Mouse (Mus musculus) heart, postnatal 0 days (tissue): ENCODE results near the gene Plcb1. TPM values are rescaled to one million over a fixed set of nuclear protein-coding genes. Genes with fewer than 3 reads are reported as not detected.

Experiments
- ATAC-seq: fragments of 200-750 bp; cut with Nextera tagmentation; 2 replicates; pipeline ENCODE4 v1.8.0; 2017; ENCODE audit warnings: low read depth, moderate number of reproducible peaks, moderate library complexity; ENCODE audit not compliant: insufficient read depth
- DNase-seq: peaks from one replicate; pipeline ENCODE4 v3.0.0-alpha.2; 2016; ENCODE audit warnings: low spot score
- H3K27ac ChIP-seq: fragments of 300-500 bp; sonication (generic); 2 replicates; pipeline ENCODE4 v1.5.1; 2014; ENCODE audit warnings: low read depth, mild to moderate bottlenecking
- H3K27me3 ChIP-seq: fragments of 300-500 bp; sonication (generic); 2 replicates; pipeline ENCODE4 v1.6.1; 2014; ENCODE audit warnings: low read length, mixed read lengths; ENCODE audit not compliant: control insufficient read depth, insufficient read depth
- H3K36me3 ChIP-seq: fragments of 300-500 bp; sonication (generic); replicated peaks from 2 replicates; pipeline ENCODE4 v1.6.1; 2014; ENCODE audit warnings: low read length, mixed read lengths; ENCODE audit not compliant: control insufficient read depth, insufficient read depth
- H3K4me1 ChIP-seq: fragments of 300-500 bp; sonication (generic); 2 replicates; pipeline ENCODE4 v1.6.1; 2014; ENCODE audit warnings: antibody characterized with exemption; ENCODE audit not compliant: control insufficient read depth, insufficient read depth
- H3K4me2 ChIP-seq: fragments of 300-500 bp; sonication (generic); 2 replicates; pipeline ENCODE4 v1.6.1; 2014; ENCODE audit warnings: low read depth, mild to moderate bottlenecking, low read length, moderate library complexity
- H3K4me3 ChIP-seq: fragments of 300-500 bp; sonication (generic); 2 replicates; pipeline ENCODE4 v1.5.1; 2014; ENCODE audit warnings: low read depth, low read length
- H3K9ac ChIP-seq: fragments of 300-500 bp; sonication (generic); replicated peaks from 2 replicates; pipeline ENCODE4 v1.6.1; 2014; ENCODE audit warnings: low read depth, low read length, mixed read lengths
- H3K9me3 ChIP-seq: fragments of 300-500 bp; sonication (generic); replicated peaks from 2 replicates; pipeline ENCODE4 v1.6.1; 2016; ENCODE audit warnings: low read length; ENCODE audit not compliant: control insufficient read depth
- CTCF ChIP-seq: IDR thresholded peaks from 2 replicates; pipeline ENCODE4 v1.5.1; 2016; ENCODE audit warnings: antibody characterized with exemption, control low read depth, low read depth
- EP300 ChIP-seq: IDR thresholded peaks from 2 replicates; pipeline ENCODE4 v1.6.1; 2016; ENCODE audit warnings: antibody characterized with exemption, low read depth
- WGBS: fragments of 180-500 bp; shearing (Covaris S2); extraction: QIAGEN DNeasy Blood & Tissue Kit; methylation state at CpG from one replicate; pipeline ENCODE4 v1.1.7; 2014; 5-methylcytosine and 5-hydroxymethylcytosine counted together
- polyA plus RNA-seq: library from polyadenylated mRNA; unstranded; fragments of >200 nt; fragmentation: Nextera tagmentation; extraction: Ambion mirVana; gene quantifications from 2 replicates; pipeline ENCODE4 v1.2.1, GENCODE M21; 2015
- total RNA-seq: library from RNA; depleted of rRNA; stranded (reverse); fragments of >200 nt; gene quantifications from 2 replicates; pipeline ENCODE4 v1.2.3, GENCODE M21; 2014; ENCODE audit warnings: low replicate concordance; rRNA removed

Gene Plcb1
- total RNA-seq (3.5 and 11.8 TPM in 2 replicates), polyA plus RNA-seq (3.4 and 3.5 TPM in 2 replicates)

GRCm38 (mm10) chr2:134785970-134786855 is at the start of gene Plcb1:
Gene Plcb1 (plus strand): TSS chr2:134786067.
- TF ChIP-seq CTCF = peak; percentile 92
- no peak for TF ChIP-seq EP300
- under 1% methylated on average over 86 of the region's 88 CpGs for WGBS
- Histone ChIP-seq H3K36me3 (no peaks in the 10 kb centered on the region), H3K27me3 (peaks cover 13% of the 10 kb centered on the region), H3K4me1 (no peaks in the 10 kb centered on the region), H3K4me3 (peak within 1 kb of the TSS; percentile 65), H3K9me3 (no peaks in the 10 kb centered on the region), H3K9ac (peak within 1 kb of the TSS; percentile 56), H3K4me2 (peak within 1 kb of the TSS; percentile 75), H3K27ac (no peak within 1 kb of the TSS)
- DNase-seq = peak; percentile 74
- ATAC-seq = peak; percentile 94

- Histone ChIP-seq H3K36me3 (no peaks in the 10 kb centered on the region), H3K9ac (no peak overlapping the region), H3K4me2 (no peak overlapping the region), H3K9me3 (no peaks in the 10 kb centered on the region), H3K4me3 (no peak overlapping the region), H3K4me1 (no peaks in the 10 kb centered on the region), H3K27me3 (no peaks in the 10 kb centered on the region), H3K27ac (no peak overlapping the region)
- DNase-seq (no peak), ATAC-seq (no peak)
- no peak for TF ChIP-seq EP300
- TF ChIP-seq CTCF = no peak
Observed at GRCm38 (mm10) chr2:134755537-134755936, 30.3 kb upstream of the Plcb1 start.

GRCm38 (mm10) chr2:134756086-134756485 is 29.8 kb upstream of the Plcb1 start:
- no peaks in the 10 kb centered on the region for H3K9me3 ChIP-seq
- no peak for DNase-seq
- no peak for TF ChIP-seq EP300
- no peak for TF ChIP-seq CTCF
- H3K4me1 ChIP-seq = no peaks in the 10 kb centered on the region
- ATAC-seq = no peak
- WGBS = 37% methylated on average over 1 of the region's 1 CpGs
- no peak overlapping the region for H3K27ac ChIP-seq
- no peak overlapping the region for H3K4me2 ChIP-seq
- H3K36me3 ChIP-seq = no peaks in the 10 kb centered on the region
- H3K4me3 ChIP-seq = no peak overlapping the region
- H3K27me3 ChIP-seq = no peaks in the 10 kb centered on the region
- H3K9ac ChIP-seq = no peak overlapping the region

DNA sequence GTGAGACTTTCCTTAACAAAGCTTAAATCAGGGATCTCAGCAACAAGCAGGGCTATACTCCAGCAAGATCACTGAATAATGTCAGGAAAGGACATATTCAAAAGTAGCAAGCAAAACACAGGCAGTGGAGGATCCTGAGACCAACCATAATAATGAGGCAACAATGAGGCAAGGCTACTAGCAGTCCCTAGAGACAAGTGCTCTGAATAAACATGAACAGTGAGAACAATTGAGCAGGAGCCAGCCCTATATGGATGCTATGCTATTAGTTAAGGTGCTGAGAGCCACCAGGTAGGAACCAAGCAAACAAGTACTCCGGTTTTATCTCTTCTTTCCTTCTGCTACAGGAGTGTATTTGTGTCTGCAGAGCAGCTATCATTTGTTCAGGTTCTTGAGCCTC is 24.8 kb upstream of the Plcb1 start:
- H3K4me3 ChIP-seq = no peak overlapping the region
- H3K9ac ChIP-seq = no peak overlapping the region
- DNase-seq = no peak
- no peak overlapping the region for H3K27ac ChIP-seq
- H3K4me1 ChIP-seq = no peaks in the 10 kb centered on the region
- no peak overlapping the region for H3K4me2 ChIP-seq
- 62% methylated on average over 1 of the region's 1 CpGs for WGBS
- no peaks in the 10 kb centered on the region for H3K9me3 ChIP-seq
- no peaks in the 10 kb centered on the region for H3K36me3 ChIP-seq
- no peak for ATAC-seq
- no peak for TF ChIP-seq EP300
- TF ChIP-seq CTCF = no peak
- H3K27me3 ChIP-seq = no peaks in the 10 kb centered on the region

DNA sequence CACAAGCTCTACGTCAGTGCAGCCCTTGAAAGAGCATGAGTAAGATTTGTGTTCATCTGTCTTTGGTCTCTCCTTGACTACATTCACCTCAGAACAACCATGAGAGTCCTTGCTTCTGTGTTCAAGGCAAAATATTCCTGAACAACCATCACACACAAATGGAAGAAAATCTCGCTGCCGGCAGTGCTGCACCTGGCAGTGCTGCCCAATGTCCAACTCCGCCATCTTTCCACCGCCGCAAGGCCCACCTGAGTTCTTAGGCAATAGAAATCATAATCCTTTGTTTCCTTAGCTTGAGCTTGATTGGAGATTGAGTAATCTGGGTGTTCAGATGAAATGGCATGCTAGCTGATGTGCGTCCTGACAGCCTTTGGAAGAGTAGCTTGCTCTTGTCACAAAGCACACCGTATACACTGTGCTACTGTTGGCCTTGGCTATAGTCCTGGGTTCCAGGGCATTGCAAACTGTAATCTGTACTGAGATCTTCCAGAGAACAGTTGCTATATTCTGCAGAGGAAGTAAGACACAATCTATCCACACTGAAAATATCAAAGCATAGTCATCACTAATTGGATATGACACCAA is 22.4 kb upstream of the Plcb1 start:
- H3K27me3 ChIP-seq = no peaks in the 10 kb centered on the region
- no peak overlapping the region for H3K27ac ChIP-seq
- no peaks in the 10 kb centered on the region for H3K4me1 ChIP-seq
- DNase-seq (no peak), ATAC-seq (no peak)
- WGBS = 91% methylated on average over 8 of the region's 8 CpGs
- no peak overlapping the region for H3K4me2 ChIP-seq
- TF ChIP-seq EP300 (no peak), CTCF (no peak)
- no peaks in the 10 kb centered on the region for H3K36me3 ChIP-seq
- no peak overlapping the region for H3K4me3 ChIP-seq
- no peak overlapping the region for H3K9ac ChIP-seq
- no peaks in the 10 kb centered on the region for H3K9me3 ChIP-seq
